Mouse (Mus musculus) G1E (cell line): ENCODE results near the gene Ick.

Source experiments
- CTCF ChIP-seq: IDR thresholded peaks from 2 replicates; pipeline ENCODE4 v1.5.1; 2012; ENCODE audit warnings: low read depth, low read length, inconsistent platforms, mixed read lengths
- GATA1 ChIP-seq: IDR thresholded peaks from 2 replicates; pipeline ENCODE4 v1.6.1; 2012; ENCODE audit warnings: borderline replicate concordance, low read length, inconsistent platforms, mixed read lengths
- POLR2AphosphoS5 ChIP-seq: IDR thresholded peaks from 2 replicates; pipeline ENCODE4 v1.6.1; 2012; ENCODE audit warnings: low read depth, low read length, inconsistent platforms; ENCODE audit not compliant: insufficient replicate concordance

DNA sequence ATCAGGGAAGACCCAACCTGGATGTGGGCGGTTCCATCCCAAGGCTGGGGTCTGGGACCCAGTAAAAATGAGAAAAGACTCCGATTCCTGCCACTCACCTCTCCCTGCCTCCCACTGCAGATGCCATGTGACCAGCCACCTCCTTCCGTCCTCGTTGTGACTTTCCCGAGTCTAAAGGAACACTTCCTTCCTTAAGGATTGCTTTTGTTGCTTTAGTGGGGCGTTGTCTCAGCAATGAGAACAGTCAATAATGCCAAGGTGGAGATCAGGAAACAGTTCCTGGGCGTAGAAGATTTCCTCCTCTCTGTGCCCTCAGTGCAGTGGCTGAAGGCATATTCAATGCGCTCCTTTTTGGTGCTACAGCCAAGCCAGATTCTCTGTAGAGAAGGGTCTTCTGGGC lies 12.4 kb downstream of the Ick start:
- no peak for TF ChIP-seq CTCF
- no peak for TF ChIP-seq GATA1
- no peak for TF ChIP-seq POLR2AphosphoS5
